Mouse (Mus musculus) heart, adult 2 months (tissue): ENCODE measurements around the gene Hexb.

ENCODE experiments used
- CTCF ChIP-seq: fragments of 200-600 bp; IDR thresholded peaks from 2 replicates; pipeline ENCODE4 v1.8.1; 2022; ENCODE audit warnings: antibody characterized with exemption, mild to moderate bottlenecking, moderate library complexity
- EP300 ChIP-seq: fragments of 200-500 bp; IDR thresholded peaks from 2 replicates; pipeline ENCODE4 v1.6.1; 2011; ENCODE audit warnings: low read depth, low read length, control low read depth; ENCODE audit not compliant: insufficient read depth
- POLR2A ChIP-seq: fragments of 200-500 bp; IDR thresholded peaks from 2 replicates; pipeline ENCODE4 v1.6.1; 2011; ENCODE audit warnings: mild to moderate bottlenecking, low read depth, low read length, control low read depth; ENCODE audit not compliant: insufficient read depth

DNA sequence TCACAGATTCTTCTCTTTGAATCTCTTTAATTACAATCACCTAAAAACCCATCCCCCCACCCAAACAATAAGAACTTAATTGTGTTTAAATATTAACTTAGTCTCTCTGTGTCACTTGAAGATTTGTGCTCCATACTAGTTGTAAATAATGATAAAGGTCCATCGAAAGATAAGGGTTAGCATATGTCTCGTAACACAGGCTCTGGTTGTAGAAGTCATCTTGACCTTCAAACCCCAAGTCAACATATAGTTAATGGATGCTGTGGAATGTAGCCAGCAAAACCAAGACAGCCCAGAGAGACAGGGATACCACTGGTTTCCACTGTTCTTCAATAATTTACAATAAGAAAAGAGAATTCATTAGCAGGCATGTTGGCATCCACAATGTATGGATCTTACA is 14.0 kb downstream of the Hexb start:
- no peak for TF ChIP-seq EP300
- TF ChIP-seq POLR2A: no peak
- TF ChIP-seq CTCF: no peak
